Mouse (Mus musculus) forebrain, embryonic 10.5 days (tissue): ENCODE measurements around the gene Gm28047. TPM values are rescaled to one million over a fixed set of nuclear protein-coding genes. Genes with fewer than 3 reads are reported as not detected.
"Not testable (repeated sequence)": the region's sequence is repeated elsewhere in the genome, so short reads cannot be mapped to it uniquely, and the experiment has no call there.

Experiments used
- DNase-seq: peaks from one replicate; pipeline ENCODE4 v3.0.0-alpha.2; 2017; ENCODE audit warnings: low spot score; ENCODE audit errors: extremely low spot score
- H3K27ac ChIP-seq: fragments of 300-500 bp; sonication (generic); 2 replicates; pipeline ENCODE4 v1.5.1; 2016; ENCODE audit warnings: mild to moderate bottlenecking
- H3K27me3 ChIP-seq: fragments of 300-500 bp; sonication (generic); 2 replicates; pipeline ENCODE4 v1.6.1; 2016; ENCODE audit warnings: mild to moderate bottlenecking; ENCODE audit not compliant: poor library complexity, severe bottlenecking
- H3K36me3 ChIP-seq: fragments of 300-500 bp; sonication (generic); replicated peaks from 2 replicates; pipeline ENCODE4 v1.6.1; 2016; ENCODE audit warnings: mild to moderate bottlenecking, moderate library complexity
- H3K4me1 ChIP-seq: fragments of 300-500 bp; sonication (generic); 2 replicates; pipeline ENCODE4 v1.6.1; 2016
- H3K4me3 ChIP-seq: fragments of 300-500 bp; sonication (generic); 2 replicates; pipeline ENCODE4 v1.5.1; 2016; ENCODE audit warnings: mild to moderate bottlenecking, moderate library complexity
- H3K9me3 ChIP-seq: fragments of 300-500 bp; sonication (generic); 2 replicates; pipeline ENCODE4 v1.6.1; 2016; ENCODE audit warnings: mild to moderate bottlenecking, moderate library complexity
- WGBS: fragments of 180-500 bp; shearing (Covaris S2); methylation state at CpG from one replicate; pipeline ENCODE4 v1.1.7; 2016; 5-methylcytosine and 5-hydroxymethylcytosine counted together
- polyA plus RNA-seq: library from polyadenylated mRNA; unstranded; fragments of >200 nt; fragmentation: Nextera tagmentation; extraction: Ambion mirVana; gene quantifications from 2 replicates; pipeline ENCODE4 v1.2.1, GENCODE M21; 2016

Gm28047 gene
- polyA plus RNA-seq, 1 experiment from 2014 or later, result not detected

- Histone ChIP-seq H3K27ac (no peak overlapping the region), H3K4me3 (no peak overlapping the region), H3K36me3 (no peaks in the 10 kb centered on the region; the same call in 1 of the 2 replicates), H3K4me1 (no peaks in the 10 kb centered on the region), H3K9me3 (no peaks in the 10 kb centered on the region), H3K27me3 (no peaks in the 10 kb centered on the region)
- no peak for DNase-seq
Measured at GRCm38 (mm10) chr15:102612966-102613365, 11.9 kb downstream of the Gm28047 start.

GRCm38 (mm10) chr15:102608586-102608985 lies 16.3 kb downstream of the Gm28047 start:
- H3K36me3 ChIP-seq, H3K27me3 ChIP-seq, H3K27ac ChIP-seq, H3K4me1 ChIP-seq, DNase-seq, H3K9me3 ChIP-seq, H3K4me3 ChIP-seq: not testable (repeated sequence)
- 82% methylated on average over 1 of the region's 1 CpGs for WGBS

- no peak overlapping the region for H3K27ac ChIP-seq
- H3K4me1 ChIP-seq, result 0 out of 2 replicates have a peak, but pooled peaks cover 6% of the 10 kb centered on the region
- DNase-seq, result no peak
- 84% methylated on average over 8 of the region's 8 CpGs for WGBS
- H3K36me3 ChIP-seq, result peaks cover 5% of the 10 kb centered on the region
- H3K4me3 ChIP-seq, result no peak overlapping the region
- no peaks in the 10 kb centered on the region for H3K9me3 ChIP-seq
- H3K27me3 ChIP-seq, result no peaks in the 10 kb centered on the region
Measured at GRCm38 (mm10) chr15:102593996-102594656, 30.7 kb downstream of the Gm28047 start.

GRCm38 (mm10) chr15:102592674-102593073 lies 32.2 kb downstream of the Gm28047 start:
- WGBS, result 72% methylated on average over 1 of the region's 1 CpGs
- DNase-seq, result no peak
- H3K4me3 ChIP-seq, result no peak overlapping the region

GRCm38 (mm10) chr15:102590567-102590966 lies 34.3 kb downstream of the Gm28047 start:
- H3K4me3 ChIP-seq, result no peak overlapping the region
- 0 out of 2 replicates have a peak, but pooled peaks cover 6% of the 10 kb centered on the region for H3K4me1 ChIP-seq
- peaks cover 5% of the 10 kb centered on the region for H3K36me3 ChIP-seq
- no peak overlapping the region for H3K27ac ChIP-seq
- H3K27me3 ChIP-seq, result no peaks in the 10 kb centered on the region
- no peak for DNase-seq
- WGBS, result 90% methylated on average over 1 of the region's 1 CpGs
- H3K9me3 ChIP-seq, result no peaks in the 10 kb centered on the region

More at GRCm38 (mm10) chr15:102592674-102593073, 32.2 kb downstream of the Gm28047 start:
- Histone ChIP-seq H3K4me1 (0 out of 2 replicates have a peak, but pooled peaks cover 6% of the 10 kb centered on the region), H3K9me3 (no peaks in the 10 kb centered on the region), H3K36me3 (peaks cover 5% of the 10 kb centered on the region), H3K27me3 (no peaks in the 10 kb centered on the region), H3K27ac (no peak overlapping the region)

- no peak for DNase-seq
- WGBS, result 94% methylated on average over 8 of the region's 8 CpGs
- Histone ChIP-seq H3K9me3 (no peaks in the 10 kb centered on the region), H3K36me3 (peaks cover 5% of the 10 kb centered on the region), H3K4me3 (no peak overlapping the region), H3K27me3 (no peaks in the 10 kb centered on the region), H3K4me1 (0 out of 2 replicates have a peak, but pooled peaks cover 6% of the 10 kb centered on the region), H3K27ac (no peak overlapping the region)
Measured at GRCm38 (mm10) chr15:102589826-102590225, 35.0 kb downstream of the Gm28047 start.

GRCm38 (mm10) chr15:102585501-102585900 lies 39.4 kb downstream of the Gm28047 start:
- H3K27me3 ChIP-seq, result no peaks in the 10 kb centered on the region
- 90% methylated on average over 5 of the region's 5 CpGs for WGBS
- no peak overlapping the region for H3K4me3 ChIP-seq
- no peak for DNase-seq
- peaks cover 11% of the 10 kb centered on the region for H3K4me1 ChIP-seq
- H3K27ac ChIP-seq, result no peak overlapping the region
- H3K9me3 ChIP-seq, result no peaks in the 10 kb centered on the region
- H3K36me3 ChIP-seq, result peaks cover 5% of the 10 kb centered on the region

GRCm38 (mm10) chr15:102583708-102584383 lies 41.0 kb downstream of the Gm28047 start:
- 49% methylated on average over 8 of the region's 8 CpGs for WGBS
- DNase-seq, result no peak
- H3K27ac ChIP-seq, result peak overlapping the region; percentile 54
- H3K4me1 ChIP-seq, result peaks cover 11% of the 10 kb centered on the region
- no peak overlapping the region for H3K4me3 ChIP-seq
- H3K36me3 ChIP-seq, result no peaks in the 10 kb centered on the region
- no peaks in the 10 kb centered on the region for H3K9me3 ChIP-seq
- no peaks in the 10 kb centered on the region for H3K27me3 ChIP-seq

- Histone ChIP-seq H3K27ac (no peak overlapping the region), H3K4me1 (peaks cover 22% of the 10 kb centered on the region), H3K36me3 (peaks cover 3% of the 10 kb centered on the region; the same call in 1 of the 2 replicates), H3K27me3 (no peaks in the 10 kb centered on the region), H3K4me3 (no peak overlapping the region), H3K9me3 (no peaks in the 10 kb centered on the region)
- WGBS, result 81% methylated on average over 1 of the region's 1 CpGs
- DNase-seq, result no peak
Measured at GRCm38 (mm10) chr15:102581205-102581604, 43.7 kb downstream of the Gm28047 start.

GRCm38 (mm10) chr15:102578351-102578750 lies 46.5 kb downstream of the Gm28047 start:
- DNase-seq, result no peak

GRCm38 (mm10) chr15:102576972-102577371 lies 47.9 kb downstream of the Gm28047 start:
- no peaks in the 10 kb centered on the region for H3K27me3 ChIP-seq
- H3K27ac ChIP-seq, result no peak overlapping the region
- WGBS, result 86% methylated on average over 1 of the region's 1 CpGs
- DNase-seq, result no peak
- H3K36me3 ChIP-seq, result peaks cover 3% of the 10 kb centered on the region; the same call in 1 of the 2 replicates
- no peaks in the 10 kb centered on the region for H3K9me3 ChIP-seq
- H3K4me1 ChIP-seq, result peaks cover 11% of the 10 kb centered on the region
- H3K4me3 ChIP-seq, result no peak overlapping the region

More at GRCm38 (mm10) chr15:102578351-102578750, 46.5 kb downstream of the Gm28047 start:
- H3K4me1 ChIP-seq, result peaks cover 11% of the 10 kb centered on the region
- H3K4me3 ChIP-seq, result no peak overlapping the region
- H3K27me3 ChIP-seq, result no peaks in the 10 kb centered on the region
- 94% methylated on average over 2 of the region's 2 CpGs for WGBS
- H3K9me3 ChIP-seq, result no peaks in the 10 kb centered on the region
- H3K27ac ChIP-seq, result no peak overlapping the region
- peaks cover 3% of the 10 kb centered on the region; the same call in 1 of the 2 replicates for H3K36me3 ChIP-seq

- no peak overlapping the region for H3K4me3 ChIP-seq
- 89% methylated on average over 3 of the region's 3 CpGs for WGBS
- H3K27ac ChIP-seq, result no peak overlapping the region
- peaks cover 8% of the 10 kb centered on the region for H3K4me1 ChIP-seq
- H3K36me3 ChIP-seq, result no peaks in the 10 kb centered on the region
- H3K9me3 ChIP-seq, result no peaks in the 10 kb centered on the region
- DNase-seq, result no peak
- no peaks in the 10 kb centered on the region for H3K27me3 ChIP-seq
Measured at GRCm38 (mm10) chr15:102572081-102572480, 52.8 kb downstream of the Gm28047 start.

GRCm38 (mm10) chr15:102567849-102568248 lies 57.0 kb downstream of the Gm28047 start:
- DNase-seq, result no peak
- peaks cover 6% of the 10 kb centered on the region; the same call in 1 of the 2 replicates for H3K36me3 ChIP-seq
- H3K4me1 ChIP-seq, result no peaks in the 10 kb centered on the region
- H3K27ac ChIP-seq, result no peak overlapping the region
- H3K9me3 ChIP-seq, result no peaks in the 10 kb centered on the region
- no peaks in the 10 kb centered on the region for H3K27me3 ChIP-seq
- no peak overlapping the region for H3K4me3 ChIP-seq
- WGBS, result 94% methylated on average over 2 of the region's 2 CpGs
